Mouse (Mus musculus): ENCODE measurements at regions not wholly inside any gene's neighbourhood (a gene's known extent, or its start where the extent isn't known, plus 50 kb on each side); places are given as distances from the start of the nearest gene placed in this dataset.

DNA sequence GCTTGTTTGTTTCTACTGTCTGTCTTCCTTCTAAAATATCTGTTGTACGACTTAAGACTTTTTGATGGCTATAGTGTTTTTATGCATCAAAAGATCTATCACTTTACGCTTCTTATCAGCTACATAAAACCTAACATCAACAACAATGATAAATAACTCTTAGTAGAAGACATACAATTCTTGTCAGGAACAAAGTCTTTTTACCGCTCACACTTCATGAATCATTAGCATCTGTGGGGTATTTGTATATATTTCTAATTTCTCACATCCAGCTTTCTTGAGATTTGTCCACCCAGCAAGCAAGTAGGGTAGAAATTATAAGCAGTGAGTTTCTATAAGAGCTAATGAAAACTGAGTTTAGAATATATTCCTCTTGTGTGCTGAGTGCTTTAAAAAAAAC, 487.4 kb upstream of the Klhl1 start:
- TF ChIP-seq CTCF (IDR thresholded peaks at IDR 0.05 in 2 of 3, conservative IDR thresholded peaks at IDR 0.05 in 1 of 3; ENCODE audit: control insufficient read depth in 1 of 3, insufficient read depth in 1 of 3, low read depth in 2 of 3, low read length in 3 of 3, poor library complexity in 1 of 3, severe bottlenecking in 1 of 3) = no peak
- TF ChIP-seq ELF1 (IDR thresholded peaks at IDR 0.05; ENCODE audit: low read depth, low read length) = no peak
- no peak for TF ChIP-seq USF1 (IDR thresholded peaks at IDR 0.05; ENCODE audit: low read depth, low read length)

All from MEL (cell line).